Mouse (Mus musculus) limb, embryonic 14.5 days (tissue): ENCODE measurements at regions not wholly inside any gene's neighbourhood (a gene's known extent, or its start where the extent isn't known, plus 50 kb on each side); places are given as distances from the start of the nearest gene placed in this dataset.

Experiments
- ATAC-seq: fragments of 200-750 bp; cut with Nextera tagmentation; 2 replicates; pipeline ENCODE4 v1.8.0; 2017; ENCODE audit warnings: low read depth, moderate number of reproducible peaks, moderate TSS enrichment; ENCODE audit not compliant: low FRiP score
- DNase-seq: peaks from one replicate; pipeline ENCODE4 v3.0.0-alpha.2; 2015; ENCODE audit warnings: low spot score
- H3K27ac ChIP-seq: fragments of 300-500 bp; sonication (generic); replicated peaks from 2 replicates; pipeline ENCODE4 v1.5.1; 2014; ENCODE audit warnings: low read depth, mild to moderate bottlenecking, low read length, moderate library complexity, mixed read lengths
- H3K27me3 ChIP-seq: fragments of 300-500 bp; sonication (generic); 2 replicates; pipeline ENCODE4 v1.6.1; 2014; ENCODE audit warnings: low read length, mixed read lengths; ENCODE audit not compliant: control insufficient read depth, insufficient read depth
- H3K36me3 ChIP-seq: fragments of 300-500 bp; sonication (generic); 2 replicates; pipeline ENCODE4 v1.6.1; 2014; ENCODE audit warnings: mild to moderate bottlenecking, low read length, moderate library complexity, mixed read lengths; ENCODE audit not compliant: control insufficient read depth, insufficient read depth
- H3K4me1 ChIP-seq: fragments of 300-500 bp; sonication (generic); 2 replicates; pipeline ENCODE4 v1.6.1; 2014; ENCODE audit warnings: antibody characterized with exemption, low read length, mixed read lengths; ENCODE audit not compliant: control insufficient read depth, insufficient read depth
- H3K4me2 ChIP-seq: fragments of 300-500 bp; sonication (generic); replicated peaks from 2 replicates; pipeline ENCODE4 v1.6.1; 2014; ENCODE audit warnings: low read depth, mild to moderate bottlenecking, low read length, moderate library complexity; ENCODE audit not compliant: severe bottlenecking
- H3K4me3 ChIP-seq: fragments of 300-500 bp; sonication (generic); replicated peaks from 2 replicates; pipeline ENCODE4 v1.5.1; 2014; ENCODE audit warnings: low read length
- H3K9ac ChIP-seq: fragments of 300-500 bp; sonication (generic); 2 replicates; pipeline ENCODE4 v1.6.1; 2014; ENCODE audit warnings: mild to moderate bottlenecking, low read depth, low read length, moderate library complexity; ENCODE audit not compliant: severe bottlenecking
- H3K9me3 ChIP-seq: fragments of 300-500 bp; sonication (generic); 2 replicates; pipeline ENCODE4 v1.6.1; 2016; ENCODE audit warnings: low read length; ENCODE audit not compliant: control insufficient read depth
- POLR2A ChIP-seq: fragments of 200-500 bp; IDR thresholded peaks from 2 replicates; pipeline ENCODE4 v1.8.0; 2012; ENCODE audit warnings: inconsistent platforms, mild to moderate bottlenecking, moderate library complexity, borderline replicate concordance; ENCODE audit not compliant: insufficient read depth, insufficient read length; ENCODE audit errors: extremely low read depth
- WGBS: fragments of 180-500 bp; shearing (Covaris S2); extraction: QIAGEN DNeasy Blood & Tissue Kit; methylation state at CpG from one replicate; pipeline ENCODE4 v1.1.7; 2014; 5-methylcytosine and 5-hydroxymethylcytosine counted together

GRCm38 (mm10) chr12:112367221-112367620, 122.0 kb upstream of the A530016L24Rik start:
- Histone ChIP-seq H3K4me3 (no peak overlapping the region), H3K4me1 (peaks cover 18% of the 10 kb centered on the region; the same call in 1 of the 2 replicates), H3K9ac (no peak overlapping the region), H3K27me3 (no peaks in the 10 kb centered on the region), H3K4me2 (no peak overlapping the region), H3K36me3 (no peaks in the 10 kb centered on the region), H3K9me3 (peaks cover 8% of the 10 kb centered on the region; the same call in 1 of the 2 replicates), H3K27ac (no peak overlapping the region)
- ATAC-seq (no peak), DNase-seq (no peak)
- TF ChIP-seq POLR2A, result no peak
- WGBS, result 79% methylated on average over 4 of the region's 4 CpGs

- no peak overlapping the region for H3K4me2 ChIP-seq
- H3K27me3 ChIP-seq, result no peaks in the 10 kb centered on the region
- no peak overlapping the region for H3K27ac ChIP-seq
- H3K36me3 ChIP-seq, result no peaks in the 10 kb centered on the region
- no peak for DNase-seq
- ATAC-seq, result no peak
- H3K4me3 ChIP-seq, result no peak overlapping the region
- 77% methylated on average over 6 of the region's 6 CpGs for WGBS
- TF ChIP-seq POLR2A, result no peak
- no peak overlapping the region for H3K9ac ChIP-seq
- H3K9me3 ChIP-seq, result peaks cover 8% of the 10 kb centered on the region; the same call in 1 of the 2 replicates
- peaks cover 20% of the 10 kb centered on the region; the same call in 1 of the 2 replicates for H3K4me1 ChIP-seq
Observed at GRCm38 (mm10) chr12:112368112-112368511, 121.1 kb upstream of the A530016L24Rik start.

DNA sequence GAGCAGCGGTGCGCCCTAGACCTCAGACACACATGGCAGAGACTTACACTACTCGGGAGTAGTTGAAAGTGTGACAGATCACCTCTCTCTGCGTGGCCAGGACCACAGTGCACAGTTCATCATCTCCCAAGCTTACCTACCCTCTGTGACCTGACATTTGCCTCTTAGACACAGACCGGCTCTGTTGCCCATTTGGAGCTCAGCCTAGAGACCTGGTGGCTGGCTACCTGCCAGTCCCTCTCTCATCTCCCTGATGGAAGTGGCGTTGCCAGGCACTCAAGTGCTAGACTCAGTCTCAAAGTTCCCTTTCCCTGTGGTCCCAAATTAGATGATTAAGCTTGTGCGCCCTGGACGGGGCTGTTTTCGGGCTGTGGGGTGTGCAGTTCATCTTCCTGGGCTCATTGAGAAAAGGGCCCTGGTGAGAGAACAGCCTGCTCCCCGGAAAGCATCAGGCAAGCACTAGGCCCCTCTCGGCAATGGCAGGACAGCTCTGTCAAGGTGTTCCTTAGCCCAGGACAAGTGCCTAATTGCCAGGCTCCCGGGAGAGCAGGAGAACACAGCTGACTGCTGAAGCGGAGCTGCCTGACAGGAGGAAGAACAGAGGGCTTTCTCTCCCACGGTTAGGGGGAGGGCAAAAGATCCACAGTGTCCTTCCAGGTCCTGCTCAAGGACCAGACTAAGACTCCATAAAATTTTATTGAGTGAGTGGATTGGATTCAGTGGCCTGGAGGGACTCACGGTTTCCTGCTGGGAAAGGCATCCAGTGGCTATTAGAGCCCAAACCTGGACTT, 119.5 kb upstream of the A530016L24Rik start:
- Histone ChIP-seq H3K27me3 (no peaks in the 10 kb centered on the region), H3K4me1 (peaks cover 15% of the 10 kb centered on the region; the same call in 1 of the 2 replicates), H3K27ac (no peak overlapping the region), H3K36me3 (no peaks in the 10 kb centered on the region), H3K4me2 (no peak overlapping the region), H3K9me3 (peaks cover 8% of the 10 kb centered on the region; the same call in 1 of the 2 replicates), H3K9ac (no peak overlapping the region), H3K4me3 (no peak overlapping the region)
- ATAC-seq, result no peak
- DNase-seq, result no peak
- 40% methylated on average over 15 of the region's 15 CpGs for WGBS
- no peak for TF ChIP-seq POLR2A

DNA sequence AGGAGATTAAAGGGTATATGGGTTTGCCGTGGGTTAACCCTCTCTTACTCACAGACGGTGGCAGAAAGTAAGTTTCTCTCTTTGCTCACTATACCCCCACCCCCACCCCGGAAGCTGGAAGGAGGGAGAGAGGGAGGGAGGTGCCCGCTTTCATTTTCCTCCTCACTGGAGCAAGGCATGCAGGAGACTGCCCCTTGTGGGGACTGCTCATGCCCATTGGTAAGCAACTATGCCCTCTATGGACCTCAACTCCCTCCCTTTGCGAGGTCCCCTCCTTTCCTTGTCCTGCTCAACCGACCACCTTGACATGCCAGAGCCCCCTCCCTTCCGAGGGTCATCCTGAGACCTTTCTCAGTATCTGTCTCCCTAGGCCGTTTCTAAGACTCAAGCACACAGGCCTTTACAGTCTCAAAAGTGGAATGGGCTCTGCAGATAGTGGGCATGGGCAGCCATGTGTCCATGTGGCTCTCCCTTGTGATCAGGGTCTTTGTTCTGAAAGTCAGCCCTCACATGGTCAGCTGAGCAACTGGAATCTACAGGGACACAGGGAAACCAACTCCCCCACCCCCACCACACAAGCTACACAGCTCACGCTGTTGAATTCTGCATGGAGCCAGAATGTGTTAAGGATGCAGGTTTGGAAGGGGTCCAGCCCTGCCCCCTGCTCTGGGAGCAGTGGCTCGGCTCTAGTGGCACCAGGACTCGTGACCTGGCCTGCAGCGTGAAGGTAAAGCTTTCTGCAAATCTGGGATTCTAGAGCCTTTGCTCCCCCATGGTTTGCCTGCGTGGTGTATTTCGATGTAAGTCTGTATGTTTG, 116.8 kb upstream of the A530016L24Rik start:
- no peak overlapping the region for H3K4me2 ChIP-seq
- WGBS, result 64% methylated on average over 14 of the region's 14 CpGs
- TF ChIP-seq POLR2A, result no peak
- ATAC-seq (no peak), DNase-seq (no peak)
- no peaks in the 10 kb centered on the region for H3K36me3 ChIP-seq
- no peaks in the 10 kb centered on the region for H3K27me3 ChIP-seq
- no peak overlapping the region for H3K9ac ChIP-seq
- peaks cover 15% of the 10 kb centered on the region; the same call in 1 of the 2 replicates for H3K4me1 ChIP-seq
- no peaks in the 10 kb centered on the region for H3K9me3 ChIP-seq
- no peak overlapping the region for H3K27ac ChIP-seq
- H3K4me3 ChIP-seq, result no peak overlapping the region

DNA sequence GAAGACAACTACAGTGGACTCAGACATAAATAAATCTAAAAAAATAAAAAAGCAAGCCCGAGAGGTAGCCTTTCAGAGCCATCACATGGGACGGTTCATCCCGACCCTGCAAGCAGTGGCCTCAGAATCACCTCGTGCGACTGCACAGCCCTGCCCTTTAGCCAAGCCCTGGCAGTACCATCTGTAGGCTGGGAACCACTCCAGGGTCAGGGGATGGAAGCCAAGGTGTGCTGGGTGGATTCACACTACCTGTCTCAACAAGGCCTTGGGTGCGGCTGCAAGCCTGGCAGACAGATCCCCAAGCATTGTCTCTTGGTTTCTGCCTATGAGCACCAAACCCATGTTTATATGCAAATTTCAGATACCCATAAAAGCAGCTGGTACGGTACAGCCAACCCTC, 115.3 kb upstream of the A530016L24Rik start:
- Histone ChIP-seq H3K9ac (no peak overlapping the region), H3K4me2 (no peak overlapping the region), H3K27ac (no peak overlapping the region), H3K4me1 (peaks cover 15% of the 10 kb centered on the region; the same call in 1 of the 2 replicates), H3K27me3 (no peaks in the 10 kb centered on the region), H3K36me3 (no peaks in the 10 kb centered on the region), H3K9me3 (no peaks in the 10 kb centered on the region), H3K4me3 (no peak overlapping the region)
- no peak for ATAC-seq
- 83% methylated on average over 7 of the region's 7 CpGs for WGBS
- DNase-seq, result no peak
- TF ChIP-seq POLR2A, result no peak
